10 mouse cellular contexts compared by ENCODE assay signal in genomic region chr1:74042711-74043467, GRCm38 (mm10).
DNase-seq lines count a peak whose midpoint lies in the region; ATAC-seq and TF ChIP-seq lines count a peak whose summit lies in the region.
"Had no signal": no experiment of that assay in that cellular context is flagged by ENCODE, and none has a peak within 500 bp of the region (broad histone marks: within the 10 kb centered on the region; RNA-seq: fewer than 3 reads in every experiment).

No protein-coding gene starts in this region.

- ATAC-seq in hindbrain, embryonic 13.5 days (ENCODE audit: low FRiP score) = no peak; the same call in 1 of the 2 replicates
- ATAC-seq in hindbrain, embryonic 16.5 days = no peak
- ATAC-seq in liver, embryonic 11.5 days (replicated peaks; ENCODE audit: low FRiP score) = no peak
- ATAC-seq: midbrain, embryonic 15.5 days had no signal

- H3K4me2 ChIP-seq in hindbrain, embryonic 13.5 days = no peak overlapping the region
- no peak overlapping the region for H3K4me2 ChIP-seq in hindbrain, embryonic 16.5 days (ENCODE audit: low read length)
- H3K4me2 ChIP-seq in liver, embryonic 11.5 days = no peak overlapping the region
- H3K4me2 ChIP-seq: midbrain, embryonic 15.5 days had no signal

- H3K27ac ChIP-seq in hindbrain, embryonic 13.5 days = 0 out of 2 replicates have a peak overlapping the region, but pooled peaks have one; percentile 13
- H3K27ac ChIP-seq in hindbrain, embryonic 16.5 days (ENCODE audit: low read depth, low read length) = no peak overlapping the region
- peak overlapping the region; percentile 48; the same call in 1 of the 2 replicates for H3K27ac ChIP-seq in liver, embryonic 11.5 days (ENCODE audit: low read depth, low read length)
- H3K27ac ChIP-seq: midbrain, embryonic 15.5 days had no signal

- no peaks in the 10 kb centered on the region for H3K9me3 ChIP-seq in hindbrain, embryonic 13.5 days
- H3K9me3 ChIP-seq in hindbrain, embryonic 16.5 days (ENCODE audit: control insufficient read depth, low read length) = no peaks in the 10 kb centered on the region
- H3K9me3 ChIP-seq in liver, embryonic 11.5 days (ENCODE audit: control insufficient read depth, low read length) = no peaks in the 10 kb centered on the region
- H3K9me3 ChIP-seq: midbrain, embryonic 15.5 days had no signal

- TF ChIP-seq CTCF in brain, embryonic 14.5 days (IDR thresholded peaks at IDR 0.05; ENCODE audit: borderline replicate concordance, extremely low read depth, insufficient read depth, insufficient read length) = no peak

- peak; percentile 52 for DNase-seq in brain, embryonic 14.5 days (ENCODE audit: low read depth)
- peak; percentile 31 to 40 for DNase-seq in frontal cortex, postnatal 36 days (ENCODE audit: low spot score in 2 of 2)
- no peak for DNase-seq in liver, embryonic 11.5 days (ENCODE audit: low spot score)
- DNase-seq in embryo, embryonic 10 days (ENCODE audit: low spot score) = no peak
- no peak for DNase-seq in ovary, adult 18-20 months (ENCODE audit: low spot score)
- no peak for DNase-seq in natural killer cell, adult 2 months (ENCODE audit: low spot score in 2 of 2)
- DNase-seq: cerebellum, postnatal 36 days had no signal

- 58% methylated on average over 3 of the region's 3 CpGs for WGBS in hindbrain, embryonic 13.5 days
- 67% methylated on average over 3 of the region's 3 CpGs for WGBS in hindbrain, embryonic 16.5 days
- WGBS in liver, embryonic 11.5 days = 50% methylated on average over 3 of the region's 3 CpGs

- H3K27me3 ChIP-seq in hindbrain, embryonic 13.5 days = 0 out of 2 replicates have a peak, but pooled peaks cover 2% of the 10 kb centered on the region
- peaks cover 2% of the 10 kb centered on the region for H3K27me3 ChIP-seq in hindbrain, embryonic 16.5 days (replicated peaks; ENCODE audit: control insufficient read depth, insufficient read depth, low read length)
- peaks cover 3% of the 10 kb centered on the region; the same call in 1 of the 2 replicates for H3K27me3 ChIP-seq in liver, embryonic 11.5 days (replicated peaks; ENCODE audit: control insufficient read depth, insufficient read depth, low read length)
- H3K27me3 ChIP-seq: midbrain, embryonic 15.5 days had no signal

- H3K36me3 ChIP-seq in hindbrain, embryonic 13.5 days = no peaks in the 10 kb centered on the region
- no peaks in the 10 kb centered on the region for H3K36me3 ChIP-seq in hindbrain, embryonic 16.5 days (ENCODE audit: control insufficient read depth, insufficient read depth, low read length)
- no peaks in the 10 kb centered on the region for H3K36me3 ChIP-seq in liver, embryonic 11.5 days (ENCODE audit: control insufficient read depth, insufficient read depth, low read length)
- H3K36me3 ChIP-seq: midbrain, embryonic 15.5 days had no signal

- H3K4me1 ChIP-seq in hindbrain, embryonic 13.5 days (replicated peaks) = peaks cover 35% of the 10 kb centered on the region
- peaks cover 7% of the 10 kb centered on the region for H3K4me1 ChIP-seq in hindbrain, embryonic 16.5 days (ENCODE audit: control insufficient read depth, insufficient read depth, low read depth, low read length)
- H3K4me1 ChIP-seq in liver, embryonic 11.5 days (replicated peaks; ENCODE audit: control insufficient read depth, insufficient read depth, low read length) = peaks cover 32% of the 10 kb centered on the region

- no peak overlapping the region for H3K4me3 ChIP-seq in hindbrain, embryonic 13.5 days
- no peak overlapping the region for H3K4me3 ChIP-seq in hindbrain, embryonic 16.5 days (ENCODE audit: low read length)
- H3K4me3 ChIP-seq in liver, embryonic 11.5 days (ENCODE audit: low read depth, low read length) = no peak overlapping the region
- H3K4me3 ChIP-seq: midbrain, embryonic 15.5 days had no signal

- no peak for TF ChIP-seq POLR2A in brain, embryonic 14.5 days (IDR thresholded peaks at IDR 0.05; ENCODE audit: borderline replicate concordance, extremely low read depth, insufficient read depth, insufficient read length, poor library complexity, severe bottlenecking)

- H3K9ac ChIP-seq in hindbrain, embryonic 13.5 days = no peak overlapping the region
- H3K9ac ChIP-seq in hindbrain, embryonic 16.5 days (ENCODE audit: low read depth, low read length) = no peak overlapping the region
- H3K9ac ChIP-seq in liver, embryonic 11.5 days (ENCODE audit: low read depth, low read length) = no peak overlapping the region
- H3K9ac ChIP-seq: midbrain, embryonic 15.5 days had no signal

Comparison
In these comparisons a context has a peak if more than half of its experiments do, and no peak if none do; other contexts are left out.
1. DNase-seq: peak in brain, embryonic 14.5 days (single experiment) and frontal cortex, postnatal 36 days (2 of 2); none in liver, embryonic 11.5 days (single experiment), embryo, embryonic 10 days (single experiment), ovary, adult 18-20 months (single experiment) and natural killer cell, adult 2 months (0 of 2).